Mouse (Mus musculus): Measurements from ENCODE around the gene Gm20388. TPM values are rescaled to one million over a fixed set of nuclear protein-coding genes. Genes with fewer than 3 reads are reported as not detected.

Gene Gm20388
- polyA plus RNA-seq, 1 experiment from 2014 or later = not detected

GRCm38 (mm10) chr8:121881921-121882320 is 1971.3 kb downstream of the Gm20388 start:
- no peak for ATAC-seq (replicated peaks; ENCODE audit: insufficient number of reproducible peaks, insufficient read depth, low FRiP score, low read depth)
- Histone ChIP-seq H3K27me3 (no peaks in the 10 kb centered on the region), H3K9me3 (replicated peaks) (no peaks in the 10 kb centered on the region), H3K36me3 (peaks cover 36% of the 10 kb centered on the region; the same call in 1 of the 2 replicates), H3K27ac (peak overlapping the region; percentile 34; the same call in 1 of the 2 replicates), H3K9ac (no peak overlapping the region), H3K4me1 (replicated peaks) (peaks cover 16% of the 10 kb centered on the region), H3K4me3 (no peak overlapping the region), H3K4me2 (no peak overlapping the region)
- 81% methylated on average over 5 of the region's 5 CpGs for WGBS

- Histone ChIP-seq H3K4me3 (no peak overlapping the region), H3K9me3 (replicated peaks) (no peaks in the 10 kb centered on the region), H3K27ac (no peak overlapping the region), H3K36me3 (peaks cover 44% of the 10 kb centered on the region; the same call in 1 of the 2 replicates), H3K4me1 (replicated peaks) (peaks cover 16% of the 10 kb centered on the region), H3K27me3 (no peaks in the 10 kb centered on the region), H3K9ac (no peak overlapping the region), H3K4me2 (no peak overlapping the region)
- WGBS = 78% methylated on average over 3 of the region's 3 CpGs
- ATAC-seq (replicated peaks; ENCODE audit: insufficient number of reproducible peaks, insufficient read depth, low FRiP score, low read depth) = no peak
Measured at GRCm38 (mm10) chr8:121884181-121884580, 1973.5 kb downstream of the Gm20388 start.

GRCm38 (mm10) chr8:121885001-121885400 is 1974.4 kb downstream of the Gm20388 start:
- no peak overlapping the region for H3K27ac ChIP-seq
- H3K4me3 ChIP-seq = no peak overlapping the region
- no peak for ATAC-seq (replicated peaks; ENCODE audit: insufficient number of reproducible peaks, insufficient read depth, low FRiP score, low read depth)
- peaks cover 44% of the 10 kb centered on the region; the same call in 1 of the 2 replicates for H3K36me3 ChIP-seq
- H3K4me1 ChIP-seq (replicated peaks) = peaks cover 16% of the 10 kb centered on the region
- no peaks in the 10 kb centered on the region for H3K9me3 ChIP-seq (replicated peaks)
- no peak overlapping the region for H3K9ac ChIP-seq
- H3K27me3 ChIP-seq = no peaks in the 10 kb centered on the region
- no peak overlapping the region for H3K4me2 ChIP-seq
- 91% methylated on average over 9 of the region's 9 CpGs for WGBS

- Histone ChIP-seq H3K4me1 (replicated peaks) (peaks cover 16% of the 10 kb centered on the region), H3K4me3 (no peak overlapping the region), H3K27me3 (no peaks in the 10 kb centered on the region), H3K9ac (no peak overlapping the region), H3K4me2 (no peak overlapping the region), H3K36me3 (peaks cover 44% of the 10 kb centered on the region; the same call in 1 of the 2 replicates), H3K27ac (no peak overlapping the region), H3K9me3 (replicated peaks) (no peaks in the 10 kb centered on the region)
- 87% methylated on average over 6 of the region's 6 CpGs for WGBS
- ATAC-seq (replicated peaks; ENCODE audit: insufficient number of reproducible peaks, insufficient read depth, low FRiP score, low read depth) = no peak
Measured at GRCm38 (mm10) chr8:121885433-121885832, 1974.8 kb downstream of the Gm20388 start.

- H3K9ac ChIP-seq = no peak overlapping the region
- H3K4me2 ChIP-seq = no peak overlapping the region
- no peak overlapping the region for H3K27ac ChIP-seq
- no peaks in the 10 kb centered on the region for H3K9me3 ChIP-seq (replicated peaks)
- no peak for ATAC-seq (replicated peaks; ENCODE audit: insufficient number of reproducible peaks, insufficient read depth, low FRiP score, low read depth)
- peaks cover 39% of the 10 kb centered on the region; the same call in 1 of the 2 replicates for H3K36me3 ChIP-seq
- H3K27me3 ChIP-seq = no peaks in the 10 kb centered on the region
- H3K4me3 ChIP-seq = no peak overlapping the region
- no peaks in the 10 kb centered on the region for H3K4me1 ChIP-seq (replicated peaks)
- WGBS = 68% methylated on average over 1 of the region's 1 CpGs
Measured at GRCm38 (mm10) chr8:121887547-121887946, 1976.9 kb downstream of the Gm20388 start.

GRCm38 (mm10) chr8:121889317-121889716 is 1978.7 kb downstream of the Gm20388 start:
- H3K27ac ChIP-seq = no peak overlapping the region
- no peak overlapping the region for H3K4me2 ChIP-seq
- no peaks in the 10 kb centered on the region for H3K9me3 ChIP-seq (replicated peaks)
- H3K4me3 ChIP-seq = no peak overlapping the region
- H3K9ac ChIP-seq = no peak overlapping the region
- 88% methylated on average over 1 of the region's 1 CpGs for WGBS
- ATAC-seq (replicated peaks; ENCODE audit: insufficient number of reproducible peaks, insufficient read depth, low FRiP score, low read depth) = no peak
- H3K27me3 ChIP-seq = no peaks in the 10 kb centered on the region
- peaks cover 6% of the 10 kb centered on the region; the same call in 1 of the 2 replicates for H3K4me1 ChIP-seq (replicated peaks)
- peaks cover 26% of the 10 kb centered on the region; the same call in 1 of the 2 replicates for H3K36me3 ChIP-seq

GRCm38 (mm10) chr8:121889810-121890785 is 1979.5 kb downstream of the Gm20388 start:
- Histone ChIP-seq H3K4me1 (replicated peaks) (peaks cover 6% of the 10 kb centered on the region; the same call in 1 of the 2 replicates), H3K9me3 (replicated peaks) (no peaks in the 10 kb centered on the region), H3K27ac (no peak overlapping the region), H3K9ac (no peak overlapping the region), H3K27me3 (no peaks in the 10 kb centered on the region), H3K4me2 (no peak overlapping the region), H3K36me3 (peaks cover 19% of the 10 kb centered on the region; the same call in 1 of the 2 replicates), H3K4me3 (no peak overlapping the region)
- ATAC-seq (replicated peaks; ENCODE audit: insufficient number of reproducible peaks, insufficient read depth, low FRiP score, low read depth) = no peak; the same call in 1 of the 2 replicates
- 74% methylated on average over 15 of the region's 15 CpGs for WGBS

GRCm38 (mm10) chr8:121892875-121893274 is 1982.2 kb downstream of the Gm20388 start:
- Histone ChIP-seq H3K9me3 (replicated peaks) (no peaks in the 10 kb centered on the region), H3K4me3 (no peak overlapping the region), H3K27me3 (no peaks in the 10 kb centered on the region), H3K27ac (no peak overlapping the region), H3K36me3 (peaks cover 3% of the 10 kb centered on the region; the same call in 1 of the 2 replicates), H3K4me1 (replicated peaks) (peaks cover 25% of the 10 kb centered on the region), H3K9ac (no peak overlapping the region), H3K4me2 (no peak overlapping the region)
- no peak for ATAC-seq (replicated peaks; ENCODE audit: insufficient number of reproducible peaks, insufficient read depth, low FRiP score, low read depth)
- 62% methylated on average over 5 of the region's 5 CpGs for WGBS

GRCm38 (mm10) chr8:121895910-121896309 is 1985.3 kb downstream of the Gm20388 start:
- Histone ChIP-seq H3K4me3 (no peak overlapping the region), H3K27ac (no peak overlapping the region), H3K9me3 (replicated peaks) (no peaks in the 10 kb centered on the region), H3K4me1 (replicated peaks) (peaks cover 44% of the 10 kb centered on the region), H3K9ac (no peak overlapping the region), H3K36me3 (no peaks in the 10 kb centered on the region), H3K27me3 (no peaks in the 10 kb centered on the region), H3K4me2 (no peak overlapping the region)
- no peak for ATAC-seq (replicated peaks; ENCODE audit: insufficient number of reproducible peaks, insufficient read depth, low FRiP score, low read depth)
- 60% methylated on average over 7 of the region's 7 CpGs for WGBS

GRCm38 (mm10) chr8:121896476-121897145 is 1986.0 kb downstream of the Gm20388 start:
- no peaks in the 10 kb centered on the region for H3K27me3 ChIP-seq
- no peak overlapping the region for H3K4me2 ChIP-seq
- no peaks in the 10 kb centered on the region for H3K9me3 ChIP-seq (replicated peaks)
- WGBS = 72% methylated on average over 12 of the region's 12 CpGs
- no peak overlapping the region for H3K9ac ChIP-seq
- no peaks in the 10 kb centered on the region for H3K36me3 ChIP-seq
- H3K4me3 ChIP-seq = no peak overlapping the region
- peaks cover 48% of the 10 kb centered on the region for H3K4me1 ChIP-seq (replicated peaks)
- ATAC-seq (replicated peaks; ENCODE audit: insufficient number of reproducible peaks, insufficient read depth, low FRiP score, low read depth) = no peak
- no peak overlapping the region for H3K27ac ChIP-seq

- ATAC-seq (replicated peaks; ENCODE audit: insufficient number of reproducible peaks, insufficient read depth, low FRiP score, low read depth) = no peak
- H3K9ac ChIP-seq = no peak overlapping the region
- WGBS = 86% methylated on average over 9 of the region's 9 CpGs
- no peaks in the 10 kb centered on the region for H3K9me3 ChIP-seq (replicated peaks)
- H3K4me3 ChIP-seq = no peak overlapping the region
- peaks cover 54% of the 10 kb centered on the region for H3K4me1 ChIP-seq (replicated peaks)
- H3K36me3 ChIP-seq = no peaks in the 10 kb centered on the region
- H3K4me2 ChIP-seq = no peak overlapping the region
- 0 out of 2 replicates have a peak overlapping the region, but pooled peaks have one; percentile 84 for H3K27ac ChIP-seq
- H3K27me3 ChIP-seq = no peaks in the 10 kb centered on the region
Measured at GRCm38 (mm10) chr8:121897205-121897604, 1986.6 kb downstream of the Gm20388 start.
